Mouse (Mus musculus) limb, embryonic 12.5 days (tissue): ENCODE data around the gene Gm16506. TPM values are rescaled to one million over a fixed set of nuclear protein-coding genes. Genes with fewer than 3 reads are reported as not detected.
"Not testable (repeated sequence)": the region's sequence is repeated elsewhere in the genome, so short reads cannot be mapped to it uniquely, and the experiment has no call there.

ENCODE experiments used
- ATAC-seq: fragments of 200-750 bp; cut with Nextera tagmentation; 2 replicates; pipeline ENCODE4 v1.8.0; 2017; ENCODE audit warnings: low read depth, moderate TSS enrichment; ENCODE audit not compliant: insufficient number of reproducible peaks, insufficient read depth, low FRiP score, low TSS enrichment
- H3K27ac ChIP-seq: fragments of 300-500 bp; sonication (generic); 2 replicates; pipeline ENCODE4 v1.5.1; 2016; ENCODE audit warnings: mild to moderate bottlenecking, moderate library complexity
- H3K27me3 ChIP-seq: fragments of 300-500 bp; sonication (generic); 2 replicates; pipeline ENCODE4 v1.6.1; 2016; ENCODE audit warnings: mild to moderate bottlenecking, moderate library complexity
- H3K36me3 ChIP-seq: fragments of 300-500 bp; sonication (generic); 2 replicates; pipeline ENCODE4 v1.6.1; 2016; ENCODE audit warnings: mild to moderate bottlenecking, moderate library complexity
- H3K4me1 ChIP-seq: fragments of 300-500 bp; sonication (generic); replicated peaks from 2 replicates; pipeline ENCODE4 v1.6.1; 2016
- H3K4me2 ChIP-seq: fragments of 300-500 bp; sonication (generic); 2 replicates; pipeline ENCODE4 v1.6.1; 2016; ENCODE audit warnings: mild to moderate bottlenecking, moderate library complexity
- H3K4me3 ChIP-seq: fragments of 300-500 bp; sonication (generic); replicated peaks from 2 replicates; pipeline ENCODE4 v1.5.1; 2016; ENCODE audit warnings: mild to moderate bottlenecking
- H3K9ac ChIP-seq: fragments of 300-500 bp; sonication (generic); replicated peaks from 2 replicates; pipeline ENCODE4 v1.6.1; 2016; ENCODE audit warnings: mild to moderate bottlenecking, moderate library complexity
- H3K9me3 ChIP-seq: fragments of 300-500 bp; sonication (generic); 2 replicates; pipeline ENCODE4 v1.6.1; 2016; ENCODE audit warnings: mild to moderate bottlenecking, moderate library complexity
- WGBS: fragments of 180-500 bp; shearing (Covaris S2); methylation state at CpG from one replicate; pipeline ENCODE4 v1.1.7; 2016; 5-methylcytosine and 5-hydroxymethylcytosine counted together
- polyA plus RNA-seq: library from polyadenylated mRNA; unstranded; fragments of >200 nt; fragmentation: Nextera tagmentation; extraction: Ambion mirVana; gene quantifications from 2 replicates; pipeline ENCODE4 v1.2.1, GENCODE M21; 2016

The Gm16506 gene
- polyA plus RNA-seq, result not detected in 2 replicates

DNA sequence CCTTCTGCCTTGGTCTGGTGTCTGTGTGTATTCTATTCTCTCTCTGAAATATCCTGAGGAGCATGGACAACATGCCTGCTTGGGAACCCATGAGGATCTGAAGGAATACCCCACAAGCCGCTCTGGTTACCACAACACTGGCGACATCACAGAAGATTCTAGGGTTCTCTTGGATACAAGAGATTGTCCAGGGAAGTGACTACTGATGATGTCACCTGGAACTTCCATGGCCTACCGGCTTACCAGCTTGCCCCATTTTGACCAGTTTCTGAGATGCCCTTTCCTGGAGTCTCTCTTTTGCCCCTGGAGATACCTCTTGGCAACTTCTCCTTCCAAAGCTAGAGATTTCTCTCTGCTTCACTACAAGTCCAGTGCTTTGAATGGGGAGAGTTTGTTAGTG is at the start of gene Gm16506:
Gm16506 (minus strand) TSS at position 101 of the 400 bp plus-strand sequence.
- H3K4me1 ChIP-seq, ATAC-seq, H3K27me3 ChIP-seq, H3K4me3 ChIP-seq, H3K4me2 ChIP-seq, H3K9ac ChIP-seq, H3K27ac ChIP-seq, H3K9me3 ChIP-seq, H3K36me3 ChIP-seq: not testable (repeated sequence)
- 82% methylated on average over 3 of the region's 3 CpGs for WGBS

DNA sequence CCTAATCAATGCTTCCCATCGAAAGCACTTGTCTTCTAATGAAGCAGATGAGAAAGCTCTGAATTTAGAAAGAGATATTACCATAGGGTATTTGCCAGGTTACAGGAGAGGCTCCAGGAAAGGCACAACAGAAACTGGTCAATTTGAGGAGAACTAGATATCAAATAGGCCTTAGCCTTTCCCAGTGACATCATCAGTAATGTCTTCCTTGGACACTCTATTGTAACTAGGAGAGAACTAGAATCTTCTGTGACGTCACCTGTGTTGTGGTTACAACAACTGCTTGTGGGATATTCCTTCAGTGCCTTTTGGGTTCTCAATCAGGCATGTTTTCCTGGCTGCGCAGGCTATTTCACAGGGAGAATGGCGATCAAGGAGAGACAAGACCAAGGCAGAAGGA is 20.3 kb upstream of the Gm16506 start, which contains the start of gene Gm6526:
Gm6526 (plus strand) TSS at position 301 of the 400 bp plus-strand sequence.
- not testable (repeated sequence) for H3K27ac ChIP-seq, H3K27me3 ChIP-seq, H3K4me1 ChIP-seq, H3K4me2 ChIP-seq, ATAC-seq, H3K4me3 ChIP-seq, H3K36me3 ChIP-seq, H3K9ac ChIP-seq, H3K9me3 ChIP-seq
- WGBS, result 84% methylated on average over 4 of the region's 4 CpGs

DNA sequence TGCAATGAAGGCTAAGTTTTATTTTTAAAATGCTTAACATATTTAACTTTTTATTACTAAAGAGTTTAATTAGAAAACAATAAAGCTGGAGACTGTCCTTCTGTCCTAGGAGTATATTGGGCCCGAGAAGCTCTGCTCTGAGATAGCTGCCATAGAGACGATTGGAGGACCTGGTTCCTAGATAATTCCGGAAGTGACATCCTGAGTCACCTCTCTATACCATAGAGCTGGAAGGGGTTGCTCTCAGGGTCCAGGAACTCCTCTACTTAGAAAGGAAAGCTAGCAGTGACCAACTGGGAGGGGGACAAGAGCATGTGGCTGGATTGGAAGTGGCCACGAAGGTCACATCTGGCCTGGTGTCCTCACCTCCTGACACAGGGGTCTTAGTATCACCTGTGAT is 29.7 kb downstream of the Gm16506 start, which contains the start of gene Gm7324:
Gm7324 (plus strand) TSS at position 208 of the 400 bp plus-strand sequence.
- not testable (repeated sequence) for H3K4me3 ChIP-seq, H3K27ac ChIP-seq, H3K4me1 ChIP-seq, H3K4me2 ChIP-seq, ATAC-seq, H3K9ac ChIP-seq, H3K36me3 ChIP-seq, H3K9me3 ChIP-seq, H3K27me3 ChIP-seq
- WGBS, result 84% methylated on average over 4 of the region's 4 CpGs

DNA sequence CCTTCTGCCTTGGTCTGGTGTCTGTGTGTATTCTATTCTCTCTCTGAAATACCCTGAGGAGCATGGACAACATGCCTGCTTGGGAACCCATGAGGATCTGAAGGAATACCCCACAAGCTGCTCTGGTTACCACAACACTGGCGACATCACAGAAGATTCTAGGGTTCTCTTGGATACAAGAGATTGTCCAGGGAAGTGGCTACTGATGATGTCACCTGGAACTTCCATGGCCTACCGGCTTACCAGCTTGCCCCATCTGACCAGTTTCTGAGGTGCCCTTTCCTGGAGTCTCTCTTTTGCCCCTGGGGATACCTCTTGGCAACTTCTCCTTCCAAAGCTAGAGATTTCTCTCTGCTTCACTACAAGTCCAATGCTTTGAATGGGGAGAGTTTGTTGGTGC is 50.2 kb downstream of the Gm16506 start, which contains the start of gene Gm8165:
Gm8165 (minus strand) TSS at position 101 of the 400 bp plus-strand sequence.
- H3K27ac ChIP-seq, H3K9ac ChIP-seq, ATAC-seq, H3K4me1 ChIP-seq, H3K4me3 ChIP-seq, H3K27me3 ChIP-seq, H3K4me2 ChIP-seq, H3K9me3 ChIP-seq, H3K36me3 ChIP-seq: not testable (repeated sequence)
- 83% methylated on average over 1 of the region's 2 CpGs for WGBS

Other genes with a start within 250 kb of the Gm16506 start
- 0.15 TPM in 1 of 2 replicates, not detected in the other for gene Gm5799, start 183.9 kb downstream of the Gm16506 start, polyA plus RNA-seq
- not detected in 2 replicates for gene Gm17654, start 148.3 kb downstream of the Gm16506 start, polyA plus RNA-seq
- not detected in 2 replicates for gene Gm10375, start 119.5 kb downstream of the Gm16506 start, polyA plus RNA-seq
- not detected in 2 replicates for gene Gm8165, start 50.3 kb downstream of the Gm16506 start, polyA plus RNA-seq
- 1.9 and 2.0 TPM in 2 replicates for gene Gm7324, start 29.7 kb downstream of the Gm16506 start, polyA plus RNA-seq
- not detected in 2 replicates for gene Gm6526, start 20.4 kb upstream of the Gm16506 start, polyA plus RNA-seq
- gene Gm8180, start 57.3 kb upstream of the Gm16506 start, polyA plus RNA-seq, result not detected in 2 replicates
- gene Ear1, start 148.0 kb upstream of the Gm16506 start, polyA plus RNA-seq, result not detected in 2 replicates
- gene Ear10, start 196.1 kb upstream of the Gm16506 start, polyA plus RNA-seq, result not detected in 2 replicates
- gene Gm8113, start 197.9 kb upstream of the Gm16506 start, polyA plus RNA-seq, result 11.3 and 11.9 TPM in 2 replicates
- not detected in 2 replicates for gene Ang5, start 229.6 kb upstream of the Gm16506 start, polyA plus RNA-seq